Mouse (Mus musculus): Measurements from ENCODE around the gene Osbpl2. TPM values are rescaled to one million over a fixed set of nuclear protein-coding genes. Genes with fewer than 3 reads are reported as not detected.

The Osbpl2 gene
- polyA plus RNA-seq, 1 experiment from 2014 or later = 46.4 TPM

GRCm38 (mm10) chr2:180196610-180197322 is 77.7 kb downstream of the Osbpl2 start:
- no peaks in the 10 kb centered on the region for H3K9me3 ChIP-seq (ENCODE audit: control insufficient read depth, low read length)
- H3K27ac ChIP-seq (replicated peaks) = no peak overlapping the region
- no peaks in the 10 kb centered on the region for H3K27me3 ChIP-seq (ENCODE audit: control insufficient read depth, insufficient read depth, low read length)
- no peak overlapping the region for H3K4me2 ChIP-seq (replicated peaks; ENCODE audit: low read depth)
- no peak overlapping the region for H3K9ac ChIP-seq (ENCODE audit: low read length)
- no peak for ATAC-seq (ENCODE audit: low FRiP score, low TSS enrichment)
- peaks cover 47% of the 10 kb centered on the region for H3K36me3 ChIP-seq (ENCODE audit: control insufficient read depth, insufficient read depth, low read length)
- no peaks in the 10 kb centered on the region for H3K4me1 ChIP-seq (replicated peaks; ENCODE audit: control insufficient read depth, insufficient read depth)
- 77% methylated on average over 10 of the region's 12 CpGs for WGBS
- no peak overlapping the region for H3K4me3 ChIP-seq (ENCODE audit: low read depth, low read length)
- no peak for DNase-seq (ENCODE audit: low spot score)
- TF ChIP-seq CTCF (IDR thresholded peaks at IDR 0.05; ENCODE audit: low read depth) (no peak), EP300 (optimal IDR thresholded peaks at IDR 0.05) (no peak)

- H3K9ac ChIP-seq (ENCODE audit: low read length) = no peak overlapping the region
- no peaks in the 10 kb centered on the region for H3K27me3 ChIP-seq (ENCODE audit: control insufficient read depth, insufficient read depth, low read length)
- 88% methylated on average over 10 of the region's 10 CpGs for WGBS
- DNase-seq (ENCODE audit: low spot score) (no peak), ATAC-seq (ENCODE audit: low FRiP score, low TSS enrichment) (no peak)
- H3K9me3 ChIP-seq (ENCODE audit: control insufficient read depth, low read length) = no peaks in the 10 kb centered on the region
- H3K27ac ChIP-seq (replicated peaks) = no peak overlapping the region
- peaks cover 46% of the 10 kb centered on the region for H3K36me3 ChIP-seq (ENCODE audit: control insufficient read depth, insufficient read depth, low read length)
- no peaks in the 10 kb centered on the region for H3K4me1 ChIP-seq (replicated peaks; ENCODE audit: control insufficient read depth, insufficient read depth)
- no peak overlapping the region for H3K4me3 ChIP-seq (ENCODE audit: low read depth, low read length)
- TF ChIP-seq CTCF (IDR thresholded peaks at IDR 0.05; ENCODE audit: low read depth) (no peak), EP300 (optimal IDR thresholded peaks at IDR 0.05) (no peak)
- no peak overlapping the region for H3K4me2 ChIP-seq (replicated peaks; ENCODE audit: low read depth)
Observed at GRCm38 (mm10) chr2:180197323-180198037, 78.4 kb downstream of the Osbpl2 start.

GRCm38 (mm10) chr2:180198782-180199181 is 79.7 kb downstream of the Osbpl2 start:
- Histone ChIP-seq H3K9ac (ENCODE audit: low read length) (no peak overlapping the region), H3K4me2 (replicated peaks; ENCODE audit: low read depth) (no peak overlapping the region), H3K36me3 (ENCODE audit: control insufficient read depth, insufficient read depth, low read length) (peaks cover 37% of the 10 kb centered on the region), H3K27me3 (ENCODE audit: control insufficient read depth, insufficient read depth, low read length) (no peaks in the 10 kb centered on the region), H3K27ac (replicated peaks) (no peak overlapping the region), H3K4me1 (replicated peaks; ENCODE audit: control insufficient read depth, insufficient read depth) (no peaks in the 10 kb centered on the region), H3K9me3 (ENCODE audit: control insufficient read depth, low read length) (no peaks in the 10 kb centered on the region), H3K4me3 (ENCODE audit: low read depth, low read length) (no peak overlapping the region)
- DNase-seq (ENCODE audit: low spot score) (no peak), ATAC-seq (ENCODE audit: low FRiP score, low TSS enrichment) (no peak)
- WGBS = 90% methylated on average over 10 of the region's 10 CpGs
- TF ChIP-seq CTCF (IDR thresholded peaks at IDR 0.05; ENCODE audit: low read depth) = no peak
- TF ChIP-seq EP300 (optimal IDR thresholded peaks at IDR 0.05) = no peak

- H3K9me3 ChIP-seq (ENCODE audit: control insufficient read depth, low read length) = no peaks in the 10 kb centered on the region
- H3K4me2 ChIP-seq (replicated peaks; ENCODE audit: low read depth) = no peak overlapping the region
- DNase-seq (ENCODE audit: low spot score) (no peak), ATAC-seq (ENCODE audit: low FRiP score, low TSS enrichment) (no peak)
- no peak for TF ChIP-seq CTCF (IDR thresholded peaks at IDR 0.05; ENCODE audit: low read depth)
- TF ChIP-seq EP300 (optimal IDR thresholded peaks at IDR 0.05) = no peak
- H3K27me3 ChIP-seq (ENCODE audit: control insufficient read depth, insufficient read depth, low read length) = no peaks in the 10 kb centered on the region
- no peak overlapping the region for H3K27ac ChIP-seq (replicated peaks)
- H3K4me3 ChIP-seq (ENCODE audit: low read depth, low read length) = no peak overlapping the region
- H3K4me1 ChIP-seq (replicated peaks; ENCODE audit: control insufficient read depth, insufficient read depth) = no peaks in the 10 kb centered on the region
- peaks cover 39% of the 10 kb centered on the region for H3K36me3 ChIP-seq (ENCODE audit: control insufficient read depth, insufficient read depth, low read length)
- WGBS = 34% methylated on average over 11 of the region's 11 CpGs
- H3K9ac ChIP-seq (ENCODE audit: low read length) = no peak overlapping the region
Observed at GRCm38 (mm10) chr2:180200681-180201080, 81.6 kb downstream of the Osbpl2 start.

- no peaks in the 10 kb centered on the region for H3K27me3 ChIP-seq (ENCODE audit: control insufficient read depth, insufficient read depth, low read length)
- H3K4me3 ChIP-seq (ENCODE audit: low read depth, low read length) = no peak overlapping the region
- TF ChIP-seq CTCF (IDR thresholded peaks at IDR 0.05; ENCODE audit: low read depth) = no peak
- no peak for TF ChIP-seq EP300 (optimal IDR thresholded peaks at IDR 0.05)
- H3K36me3 ChIP-seq (ENCODE audit: control insufficient read depth, insufficient read depth, low read length) = peaks cover 34% of the 10 kb centered on the region
- H3K4me1 ChIP-seq (replicated peaks; ENCODE audit: control insufficient read depth, insufficient read depth) = no peaks in the 10 kb centered on the region
- no peaks in the 10 kb centered on the region for H3K9me3 ChIP-seq (ENCODE audit: control insufficient read depth, low read length)
- no peak for DNase-seq (ENCODE audit: low spot score)
- H3K4me2 ChIP-seq (replicated peaks; ENCODE audit: low read depth) = no peak overlapping the region
- H3K9ac ChIP-seq (ENCODE audit: low read length) = no peak overlapping the region
- H3K27ac ChIP-seq (replicated peaks) = no peak overlapping the region
- no peak for ATAC-seq (ENCODE audit: low FRiP score, low TSS enrichment)
- WGBS = 74% methylated on average over 9 of the region's 9 CpGs
Observed at GRCm38 (mm10) chr2:180201303-180201702, 82.2 kb downstream of the Osbpl2 start.

- peaks cover 30% of the 10 kb centered on the region for H3K36me3 ChIP-seq (ENCODE audit: control insufficient read depth, insufficient read depth, low read length)
- DNase-seq (ENCODE audit: low spot score) (no peak), ATAC-seq (ENCODE audit: low FRiP score, low TSS enrichment) (no peak)
- TF ChIP-seq EP300 (optimal IDR thresholded peaks at IDR 0.05) (no peak), CTCF (IDR thresholded peaks at IDR 0.05; ENCODE audit: low read depth) (no peak)
- no peaks in the 10 kb centered on the region for H3K4me1 ChIP-seq (replicated peaks; ENCODE audit: control insufficient read depth, insufficient read depth)
- H3K4me3 ChIP-seq (ENCODE audit: low read depth, low read length) = no peak overlapping the region
- WGBS = 92% methylated on average over 14 of the region's 14 CpGs
- H3K27me3 ChIP-seq (ENCODE audit: control insufficient read depth, insufficient read depth, low read length) = no peaks in the 10 kb centered on the region
- H3K9ac ChIP-seq (ENCODE audit: low read length) = no peak overlapping the region
- H3K4me2 ChIP-seq (replicated peaks; ENCODE audit: low read depth) = no peak overlapping the region
- no peak overlapping the region for H3K27ac ChIP-seq (replicated peaks)
- H3K9me3 ChIP-seq (ENCODE audit: control insufficient read depth, low read length) = no peaks in the 10 kb centered on the region
Observed at GRCm38 (mm10) chr2:180202263-180202662, 83.2 kb downstream of the Osbpl2 start.

Data from stomach, postnatal 0 days (tissue).